ENCODE assay signal across 12 mouse cellular contexts in the genomic region with DNA sequence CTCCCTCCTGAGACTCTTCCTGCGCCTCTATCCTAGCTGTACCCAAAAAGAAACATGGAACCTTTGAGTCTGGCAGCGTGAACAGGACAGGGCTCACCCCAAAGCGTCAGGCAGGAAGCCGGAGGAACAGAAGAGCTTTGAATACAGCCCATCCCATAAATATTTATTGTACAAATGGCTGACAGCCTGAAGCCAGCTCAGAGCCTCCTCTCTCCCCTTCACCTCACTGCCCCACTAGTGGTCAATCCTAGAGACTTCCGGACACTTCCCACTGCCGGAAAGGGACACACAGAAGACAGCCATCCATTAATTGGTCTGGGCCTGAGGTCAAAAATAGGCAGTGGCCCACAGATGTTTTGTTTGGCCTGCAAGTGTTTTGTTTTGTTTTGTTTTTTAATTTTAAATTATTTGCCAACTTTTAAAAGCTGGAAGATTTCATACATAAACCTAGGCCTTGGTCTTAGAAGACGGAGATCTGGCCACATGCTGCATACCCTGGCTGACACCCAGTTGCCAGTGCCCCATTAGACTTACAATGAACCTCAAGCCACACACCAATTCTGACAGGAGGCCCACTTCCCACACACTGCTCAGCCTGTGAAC.
DNase-seq lines count a peak whose midpoint lies in the region; ATAC-seq lines count a peak whose summit lies in the region.
"Had no signal": no experiment of that assay in that cellular context is flagged by ENCODE, and none has a peak within 500 bp of the region (broad histone marks: within the 10 kb centered on the region; RNA-seq: fewer than 3 reads in every experiment).

No protein-coding gene starts in this region.

- no peak overlapping the region for H3K4me3 ChIP-seq in embryonic facial prominence, embryonic 12.5 days
- no peak overlapping the region for H3K4me3 ChIP-seq in embryonic facial prominence, embryonic 10.5 days
- no peak overlapping the region for H3K4me3 ChIP-seq in limb, embryonic 15.5 days
- no peak overlapping the region for H3K4me3 ChIP-seq in limb, embryonic 10.5 days
- no peak overlapping the region for H3K4me3 ChIP-seq in stomach, embryonic 14.5 days (ENCODE audit: low read depth, low read length)
- H3K4me3 ChIP-seq: midbrain, embryonic 12.5 days; neural tube, embryonic 12.5 days had no signal

- ATAC-seq in embryonic facial prominence, embryonic 12.5 days (ENCODE audit: insufficient number of reproducible peaks, insufficient read depth, low FRiP score, low TSS enrichment) = peak; percentile 28; the same call in 1 of the 2 replicates
- no peak for ATAC-seq in limb, embryonic 15.5 days (ENCODE audit: insufficient number of reproducible peaks, low FRiP score, low TSS enrichment, low read depth)
- ATAC-seq in stomach, embryonic 14.5 days (ENCODE audit: insufficient number of reproducible peaks, insufficient read depth, low FRiP score, low read depth) = no peak

- no peak overlapping the region for H3K4me2 ChIP-seq in embryonic facial prominence, embryonic 12.5 days (replicated peaks)
- no peak overlapping the region for H3K4me2 ChIP-seq in limb, embryonic 15.5 days
- no peak overlapping the region for H3K4me2 ChIP-seq in stomach, embryonic 14.5 days (replicated peaks; ENCODE audit: low read depth, low read length)
- H3K4me2 ChIP-seq: midbrain, embryonic 12.5 days; neural tube, embryonic 12.5 days had no signal

- peaks cover 6% of the 10 kb centered on the region for H3K4me1 ChIP-seq in embryonic facial prominence, embryonic 12.5 days
- H3K4me1 ChIP-seq in embryonic facial prominence, embryonic 10.5 days = 0 out of 2 replicates have a peak, but pooled peaks cover 11% of the 10 kb centered on the region
- peaks cover 12% of the 10 kb centered on the region for H3K4me1 ChIP-seq in limb, embryonic 15.5 days
- H3K4me1 ChIP-seq in limb, embryonic 10.5 days = peaks cover 5% of the 10 kb centered on the region
- 0 out of 2 replicates have a peak, but pooled peaks cover 7% of the 10 kb centered on the region for H3K4me1 ChIP-seq in stomach, embryonic 14.5 days (ENCODE audit: control insufficient read depth, insufficient read depth, low read length)
- H3K4me1 ChIP-seq: midbrain, embryonic 12.5 days; neural tube, embryonic 12.5 days had no signal

- peaks cover 8% of the 10 kb centered on the region; the same call in 1 of the 2 replicates for H3K9me3 ChIP-seq in embryonic facial prominence, embryonic 12.5 days
- peaks cover 4% of the 10 kb centered on the region; the same call in 1 of the 2 replicates for H3K9me3 ChIP-seq in embryonic facial prominence, embryonic 10.5 days
- H3K9me3 ChIP-seq in limb, embryonic 15.5 days = no peaks in the 10 kb centered on the region
- H3K9me3 ChIP-seq in limb, embryonic 10.5 days (replicated peaks) = no peaks in the 10 kb centered on the region
- no peaks in the 10 kb centered on the region for H3K9me3 ChIP-seq in stomach, embryonic 14.5 days (ENCODE audit: control insufficient read depth, low read depth, low read length)
- H3K9me3 ChIP-seq: midbrain, embryonic 12.5 days; neural tube, embryonic 12.5 days had no signal

- no peak for DNase-seq in embryonic facial prominence, embryonic 10.5 days (ENCODE audit: low spot score)
- DNase-seq in limb, embryonic 10.5 days (ENCODE audit: low spot score) = no peak
- DNase-seq in kidney, postnatal 14 days = peak; percentile 73
- no peak for DNase-seq in retina, embryonic 14.5 days (ENCODE audit: low spot score)
- no peak for DNase-seq in cerebellum, postnatal 36 days
- DNase-seq: cerebellum, adult 11 months; heart, adult 18-20 months had no signal

- no peak overlapping the region for H3K27ac ChIP-seq in embryonic facial prominence, embryonic 12.5 days
- no peak overlapping the region for H3K27ac ChIP-seq in embryonic facial prominence, embryonic 10.5 days (replicated peaks)
- H3K27ac ChIP-seq in limb, embryonic 15.5 days = peak overlapping the region; percentile 2; the same call in 1 of the 2 replicates
- H3K27ac ChIP-seq in limb, embryonic 10.5 days = no peak overlapping the region; the same call in 1 of the 2 replicates
- peak overlapping the region; percentile 48; the same call in 1 of the 2 replicates for H3K27ac ChIP-seq in stomach, embryonic 14.5 days (ENCODE audit: low read length)
- H3K27ac ChIP-seq: midbrain, embryonic 12.5 days; neural tube, embryonic 12.5 days had no signal

- no peaks in the 10 kb centered on the region for H3K27me3 ChIP-seq in embryonic facial prominence, embryonic 12.5 days
- no peaks in the 10 kb centered on the region for H3K27me3 ChIP-seq in embryonic facial prominence, embryonic 10.5 days (replicated peaks; ENCODE audit: low read depth, poor library complexity, severe bottlenecking)
- no peaks in the 10 kb centered on the region for H3K27me3 ChIP-seq in limb, embryonic 15.5 days
- H3K27me3 ChIP-seq in limb, embryonic 10.5 days (ENCODE audit: low read depth, poor library complexity, severe bottlenecking) = no peaks in the 10 kb centered on the region
- H3K27me3 ChIP-seq in stomach, embryonic 14.5 days (ENCODE audit: control insufficient read depth, insufficient read depth, low read length) = no peaks in the 10 kb centered on the region
- H3K27me3 ChIP-seq: midbrain, embryonic 12.5 days; neural tube, embryonic 12.5 days had no signal

- H3K9ac ChIP-seq in embryonic facial prominence, embryonic 12.5 days = no peak overlapping the region
- H3K9ac ChIP-seq in limb, embryonic 15.5 days = no peak overlapping the region
- H3K9ac ChIP-seq in stomach, embryonic 14.5 days (replicated peaks; ENCODE audit: low read depth, low read length) = no peak overlapping the region
- H3K9ac ChIP-seq: midbrain, embryonic 12.5 days; neural tube, embryonic 12.5 days had no signal

- 81% methylated on average over 7 of the region's 7 CpGs for WGBS in embryonic facial prominence, embryonic 12.5 days
- WGBS in embryonic facial prominence, embryonic 10.5 days = 88% methylated on average over 7 of the region's 7 CpGs
- WGBS in limb, embryonic 15.5 days = 73% methylated on average over 7 of the region's 7 CpGs
- WGBS in limb, embryonic 10.5 days = 86% methylated on average over 7 of the region's 7 CpGs
- 58% methylated on average over 7 of the region's 7 CpGs for WGBS in stomach, embryonic 14.5 days

- peaks cover 4% of the 10 kb centered on the region; the same call in 1 of the 2 replicates for H3K36me3 ChIP-seq in embryonic facial prominence, embryonic 12.5 days
- peaks cover 58% of the 10 kb centered on the region for H3K36me3 ChIP-seq in embryonic facial prominence, embryonic 10.5 days (replicated peaks)
- H3K36me3 ChIP-seq in limb, embryonic 15.5 days = peaks cover 3% of the 10 kb centered on the region; the same call in 1 of the 2 replicates
- H3K36me3 ChIP-seq in limb, embryonic 10.5 days = peaks cover 40% of the 10 kb centered on the region
- H3K36me3 ChIP-seq in stomach, embryonic 14.5 days (ENCODE audit: control insufficient read depth, insufficient read depth, low read length) = no peaks in the 10 kb centered on the region
- H3K36me3 ChIP-seq: midbrain, embryonic 12.5 days; neural tube, embryonic 12.5 days had no signal

Comparison
In these comparisons a context has a peak if more than half of its experiments do, and no peak if none do; other contexts are left out.
1. H3K27ac ChIP-seq: peak in limb, embryonic 15.5 days (single experiment) and stomach, embryonic 14.5 days (single experiment); none in embryonic facial prominence, embryonic 12.5 days (single experiment), embryonic facial prominence, embryonic 10.5 days (single experiment) and limb, embryonic 10.5 days (single experiment).